Mouse (Mus musculus): ENCODE measurements around the gene Card10.

Card10 gene

DNA sequence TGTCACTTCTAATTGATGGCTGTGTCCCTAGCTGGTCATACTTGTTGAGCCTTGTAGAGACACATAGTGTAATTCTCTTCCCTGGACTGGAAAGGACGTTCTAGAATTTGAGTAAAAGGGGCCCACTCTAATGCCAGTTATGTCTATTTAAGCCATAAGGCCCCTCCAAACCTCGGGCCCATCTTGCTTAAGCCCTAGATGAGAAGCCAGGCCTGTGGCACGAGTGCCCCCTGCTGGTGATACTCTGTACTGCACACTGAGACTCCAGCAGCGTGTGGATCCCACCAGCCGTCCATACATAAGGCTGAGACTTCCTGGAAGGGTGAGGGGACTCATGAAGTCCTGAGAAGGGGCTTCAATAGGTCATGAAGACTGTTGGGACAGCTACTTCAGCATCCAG, 58.6 kb downstream of the Card10 start:
- in situ Hi-C loops (cut with MboI; ENCODE audit: unreplicated experiment in 2 of 2), result loop anchor here (10.0 to 25.0 kb wide), 4 partner anchors 159 to 557 kb away; partner anchors contain the start of gene Kctd17 (in 1 of the 2)

DNA sequence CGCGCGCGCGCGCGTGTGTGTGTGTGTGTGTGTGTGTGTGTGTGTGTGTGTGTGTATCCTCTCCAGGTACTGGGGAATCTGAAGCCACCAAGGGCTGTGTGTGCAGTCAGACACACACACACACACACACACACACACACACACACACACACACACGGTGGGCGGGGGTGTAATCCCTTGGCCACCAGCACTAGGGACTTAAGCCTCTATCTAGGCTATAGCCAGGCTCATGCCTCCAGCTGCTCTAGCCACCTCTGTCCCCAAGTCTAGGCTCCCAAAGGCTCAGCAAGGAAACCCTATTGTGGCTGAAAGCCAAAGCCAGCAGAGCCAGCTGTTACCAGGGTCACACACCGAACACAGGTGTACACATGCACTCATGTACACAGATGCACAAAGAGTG, 60.0 kb downstream of the Card10 start:
- in situ Hi-C loops (cut with MboI; ENCODE audit: unreplicated experiment in 2 of 2), result loop anchor here (10.0 to 25.0 kb wide), 4 partner anchors 158 to 556 kb away; partner anchors contain the start of gene Kctd17 (in 1 of the 2)

DNA sequence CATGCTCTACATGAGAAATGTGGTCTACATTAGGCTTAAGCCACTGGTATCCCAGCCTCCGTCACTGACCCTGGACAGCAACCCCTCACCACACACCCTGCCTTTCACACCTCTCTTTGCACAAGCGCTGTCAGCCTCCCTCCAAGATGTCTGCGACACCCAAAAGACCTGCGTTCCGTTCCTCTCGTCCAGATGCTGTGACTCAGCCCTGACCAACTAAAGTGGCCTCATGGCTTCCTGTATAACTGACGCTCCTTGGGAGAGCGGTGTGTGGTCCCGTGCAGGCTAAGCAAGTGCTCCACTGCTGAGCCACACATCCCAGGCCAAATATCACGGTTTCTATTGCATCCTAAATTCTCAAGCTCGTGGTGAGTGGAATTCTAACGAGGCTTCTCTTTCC, 62.2 kb downstream of the Card10 start:
- in situ Hi-C loops (cut with MboI; ENCODE audit: unreplicated experiment in 2 of 2), result loop anchor here (10.0 to 25.0 kb wide), 4 partner anchors 156 to 553 kb away; partner anchors contain the start of gene Kctd17 (in 1 of the 2)

DNA sequence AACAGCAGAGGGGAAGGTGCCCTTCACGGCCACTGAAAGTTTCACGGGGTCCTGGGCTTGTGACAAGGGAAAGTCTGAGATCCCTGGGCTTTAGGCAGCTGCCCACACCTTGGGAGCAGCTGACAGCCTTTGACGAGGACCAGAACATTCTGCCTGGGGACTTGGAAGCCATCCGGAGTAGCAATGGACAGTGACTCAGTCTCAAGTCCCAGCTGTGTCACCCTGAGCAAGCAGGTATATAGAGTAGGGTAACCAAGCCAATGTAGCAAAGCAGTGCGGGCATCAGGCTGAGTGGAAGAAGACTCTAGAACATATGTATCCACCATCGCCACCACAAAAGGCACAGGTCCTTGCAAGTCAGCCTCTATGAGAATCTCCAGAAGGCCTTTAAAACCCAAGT, 65.7 kb downstream of the Card10 start:
- in situ Hi-C loops (cut with MboI; ENCODE audit: unreplicated experiment in 2 of 2), result loop anchor here (25.0 kb wide), 2 partner anchors 300 to 550 kb away; partner anchors contain the start of gene Kctd17 (in 1 of the 2)

DNA sequence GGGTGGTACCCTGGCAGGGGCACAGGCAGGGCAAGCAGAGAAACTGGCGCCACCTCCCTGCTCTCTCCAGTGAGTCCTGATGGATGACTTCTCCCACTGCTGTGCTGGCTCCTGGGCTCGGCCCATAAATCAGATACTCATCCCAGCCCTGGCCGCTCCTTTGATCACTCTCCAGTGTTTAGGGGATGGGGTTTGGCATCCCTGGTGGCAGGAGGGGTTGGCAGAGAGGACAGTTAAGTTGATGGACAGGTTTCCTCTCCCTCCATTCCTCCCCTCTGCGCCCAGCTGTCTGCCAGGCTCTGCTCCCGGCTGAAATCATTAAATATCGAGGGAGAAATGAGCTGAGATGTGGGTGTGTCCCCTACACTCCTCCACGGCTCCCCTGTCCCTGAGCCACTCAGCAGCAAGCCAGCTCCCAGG, 66.2 kb downstream of the Card10 start:
- in situ Hi-C loops (cut with MboI; ENCODE audit: unreplicated experiment in 2 of 2), result loop anchor here (25.0 kb wide), 2 partner anchors 299 to 549 kb away; partner anchors contain the start of gene Kctd17 (in 1 of the 2)

DNA sequence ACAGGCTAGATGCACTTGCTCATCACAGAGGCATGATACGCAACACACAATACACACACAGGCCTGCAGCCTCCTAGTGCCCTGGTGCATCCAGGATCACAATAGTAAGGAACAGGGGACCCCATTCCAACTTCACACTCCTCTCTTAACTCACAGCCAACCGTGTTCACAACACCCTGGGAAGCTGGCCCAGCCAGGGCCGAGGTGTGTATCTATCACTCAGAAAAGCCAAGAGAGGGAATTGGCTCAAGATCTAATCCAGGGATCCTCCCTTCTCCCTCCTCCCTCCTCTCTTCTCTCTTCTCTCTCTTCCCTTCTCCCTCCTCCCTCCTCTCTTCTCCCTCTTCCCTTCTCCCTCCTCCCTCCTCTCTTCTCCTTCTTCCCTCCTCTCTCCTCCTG, 66.7 kb downstream of the Card10 start:
- in situ Hi-C loops (cut with MboI; ENCODE audit: unreplicated experiment in 2 of 2), result loop anchor here (25.0 kb wide), 2 partner anchors 299 to 549 kb away; partner anchors contain the start of gene Kctd17 (in 1 of the 2)

DNA sequence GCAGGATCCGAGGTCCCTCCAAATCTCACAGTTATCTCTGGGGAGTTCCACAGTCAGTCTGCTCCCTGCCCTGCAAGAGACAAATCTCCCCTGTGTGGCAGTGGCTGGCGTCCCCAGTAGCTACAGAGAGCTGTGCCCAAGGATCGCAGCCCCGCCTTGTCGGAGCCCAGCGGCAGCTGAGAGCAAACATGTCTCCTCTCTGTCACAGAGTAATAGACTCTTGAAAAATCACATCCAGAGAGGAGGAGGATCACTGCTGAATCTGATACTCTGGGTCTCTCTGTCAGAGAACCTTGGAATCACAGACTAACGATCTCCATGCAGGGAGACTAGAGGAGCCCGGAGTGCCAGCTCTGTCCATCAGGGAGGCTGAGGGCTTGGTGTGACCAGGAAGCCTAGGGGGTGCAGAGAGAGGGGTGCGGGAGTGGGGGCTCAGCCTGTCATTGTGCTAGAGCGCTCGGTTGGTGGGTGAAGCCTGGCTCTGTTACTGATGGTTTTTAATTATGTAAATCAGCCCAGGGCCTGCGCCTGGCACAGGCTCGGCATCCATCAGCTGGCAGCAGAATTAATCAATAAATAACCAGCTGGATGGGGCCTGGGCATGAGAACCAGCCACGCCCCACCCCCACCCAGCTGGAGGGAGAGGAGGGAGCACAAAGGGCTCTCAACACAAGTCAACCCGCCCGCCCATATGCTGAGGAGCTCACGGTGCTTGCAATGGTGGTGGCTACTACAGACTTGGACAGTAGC, 67.2 kb downstream of the Card10 start:
- in situ Hi-C loops (cut with MboI; ENCODE audit: unreplicated experiment in 2 of 2), result loop anchor here (25.0 kb wide), 2 partner anchors 298 to 548 kb away; partner anchors contain the start of gene Kctd17 (in 1 of the 2)

DNA sequence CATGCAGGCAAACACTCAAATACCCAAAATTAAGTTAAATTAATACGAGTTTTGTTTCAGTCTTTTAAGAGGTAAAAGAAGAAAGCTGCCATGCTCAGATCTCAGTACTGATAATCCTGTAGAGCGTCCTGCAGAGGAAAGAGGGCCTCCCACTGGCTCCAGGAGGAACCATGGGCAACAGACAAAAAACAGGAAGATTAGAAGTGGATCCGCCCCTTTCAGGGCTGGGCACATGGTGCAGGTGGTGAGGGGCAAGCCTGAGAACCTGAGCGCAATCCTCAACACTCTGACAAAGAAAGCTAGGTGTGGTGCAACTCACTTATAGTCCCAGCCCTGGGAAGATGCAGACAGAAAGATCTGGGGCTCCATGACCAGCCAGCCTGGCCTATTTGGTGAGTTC, 71.0 kb downstream of the Card10 start:
- in situ Hi-C loops (cut with MboI; ENCODE audit: unreplicated experiment in 2 of 2), result loop anchor here (25.0 kb wide), 2 partner anchors 295 to 545 kb away; partner anchors contain the start of gene Kctd17 (in 1 of the 2)

DNA sequence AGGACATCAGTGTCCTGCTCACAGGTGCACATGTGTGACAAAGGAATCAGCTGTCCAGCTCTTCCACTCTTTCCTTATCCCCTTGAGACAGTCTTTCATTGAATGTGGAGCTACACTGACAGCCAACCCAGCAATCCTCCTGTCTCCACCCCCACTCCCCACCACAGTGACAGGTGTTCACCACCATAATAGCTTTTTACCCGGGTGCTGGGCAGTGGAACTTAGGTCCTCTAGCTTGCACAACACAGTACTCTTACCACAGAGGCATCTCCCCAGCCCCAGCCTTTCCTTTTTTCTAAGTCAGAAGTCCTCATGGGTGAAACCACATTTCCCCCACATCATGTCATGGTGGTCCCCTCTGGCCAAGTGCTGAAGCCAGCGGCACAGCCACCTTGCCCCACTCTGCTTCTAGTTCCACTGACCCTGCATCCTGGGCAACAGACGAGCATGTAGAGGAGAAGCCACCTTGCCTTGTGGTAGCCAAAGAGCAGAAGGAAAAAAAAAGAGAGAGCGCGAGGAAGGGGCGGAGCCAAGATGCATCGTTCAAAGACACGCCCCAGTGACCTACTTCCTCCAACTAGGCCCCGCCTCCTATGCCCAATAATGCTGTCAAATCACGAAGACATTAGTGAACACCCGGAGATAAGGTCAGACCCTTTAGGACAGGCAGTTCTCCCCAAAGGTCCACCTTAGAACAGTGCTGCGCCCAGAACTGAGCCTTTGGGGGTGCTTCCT, 72.4 kb downstream of the Card10 start:
- in situ Hi-C loops (cut with MboI; ENCODE audit: unreplicated experiment in 2 of 2), result loop anchor here (25.0 kb wide), 2 partner anchors 293 to 543 kb away; partner anchors contain the start of gene Kctd17 (in 1 of the 2)

DNA sequence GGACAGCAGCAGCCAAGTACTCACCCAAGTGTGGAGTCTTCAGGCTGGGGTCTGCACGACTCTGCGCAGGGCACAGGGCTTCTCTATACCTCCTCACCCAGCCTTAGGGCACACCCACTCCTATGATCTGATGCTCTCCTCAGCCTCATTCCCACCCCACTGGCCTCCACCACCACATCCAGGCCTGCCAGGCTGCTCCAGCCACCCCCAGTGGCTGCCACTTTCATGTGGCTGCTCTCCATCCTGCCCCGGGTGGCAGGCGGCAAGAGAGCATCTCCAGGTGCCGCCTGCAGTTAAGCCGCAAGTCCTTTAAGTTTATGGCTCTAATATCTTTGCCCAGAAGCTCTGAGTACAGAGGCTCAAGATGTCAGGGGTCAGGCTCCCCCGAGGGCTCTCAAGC, 76.1 kb downstream of the Card10 start:
- in situ Hi-C loops (cut with MboI; ENCODE audit: unreplicated experiment in 2 of 2), result loop anchor here (25.0 kb wide), 2 partner anchors 289 to 539 kb away; partner anchors contain the start of gene Kctd17 (in 1 of the 2)

Data from v-Abl transformed pro-B cells (cell line).